Mouse (Mus musculus) adrenal gland, postnatal 4 days (tissue): ENCODE results near the gene Mum1l1. TPM values are rescaled to one million over a fixed set of nuclear protein-coding genes. Genes with fewer than 3 reads are reported as not detected.
"Not testable (repeated sequence)": the region's sequence is repeated elsewhere in the genome, so short reads cannot be mapped to it uniquely, and the experiment has no call there.

ENCODE experiments used
- DNase-seq, 2 experiments: peaks; one replicate each; pipeline ENCODE4 v3.0.0; 2021 to 2022; ENCODE audit warnings: low spot score in 2 of 2, mixed read lengths in 2 of 2
- long read RNA-seq, 2 experiments: library from polyadenylated mRNA; stranded (forward); transcript quantifications; one replicate each; pipeline ENCODE4 v2.0.0; 2021
- total RNA-seq, 2 experiments: library from RNA; stranded (reverse); gene quantifications; 2 replicates each; pipeline ENCODE4 v1.2.3; 2021

The Mum1l1 gene
- total RNA-seq = 10 to 100 TPM in 1 of 2 experiments, 1 to 10 TPM in 1; 9.1 to 10.4 TPM
- long read RNA-seq, experiment 1, partial matches to known transcripts = 0 of 2 reads
- long read RNA-seq, experiment 1, other reads (novel, unspliced or antisense) = 1 of 2 reads
- long read RNA-seq, experiment 2, partial matches to known transcripts = 1 of 4 reads
- long read RNA-seq, experiment 2, other reads (novel, unspliced or antisense) = 3 of 4 reads

DNA sequence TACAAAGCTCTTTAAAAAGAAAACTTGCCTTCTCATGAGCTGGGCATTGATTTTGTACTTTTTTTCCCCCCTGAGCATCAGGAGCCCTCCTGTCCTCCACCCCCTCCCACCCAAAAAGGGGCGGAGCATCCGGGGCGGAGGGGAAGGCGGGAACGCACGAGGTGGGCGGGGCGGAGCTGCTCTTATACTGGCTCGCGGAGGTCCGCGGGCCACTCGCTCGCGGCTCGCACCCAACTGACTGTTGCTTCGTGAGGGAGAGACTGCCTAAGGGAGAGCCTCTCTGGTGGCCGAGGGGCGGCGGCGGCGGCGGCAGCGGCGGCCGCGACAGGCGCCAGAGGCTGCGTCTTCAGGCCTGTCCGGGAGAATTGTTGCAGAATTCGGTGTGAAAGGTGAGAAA, at the start of gene Mum1l1:
Gene Mum1l1 (plus strand): TSS at position 214 of the 397 bp plus-strand sequence.
- DNase-seq = peak; percentile 13 to 37

DNA sequence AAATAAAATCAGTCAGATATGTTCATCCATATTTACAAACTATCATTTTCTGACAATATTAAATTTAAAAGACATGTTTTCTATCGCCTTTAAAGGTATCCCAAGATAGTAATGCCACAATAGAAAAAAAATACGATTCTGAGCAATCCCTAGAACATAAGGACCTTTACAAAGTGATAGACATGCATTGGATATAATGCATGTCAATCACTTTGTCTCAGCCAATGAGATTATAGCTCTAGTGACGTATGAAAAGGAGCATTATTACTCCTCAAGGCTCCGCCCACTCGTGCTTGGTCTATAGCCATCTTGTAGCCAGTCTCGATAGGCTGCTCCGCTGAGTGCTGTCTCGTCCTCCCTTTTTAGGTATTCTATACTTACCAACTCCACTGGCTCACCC, 30.9 kb upstream of the Mum1l1 start, which contains the start of gene 4933428M09Rik:
Gene 4933428M09Rik (plus strand): TSS at position 301 of the 400 bp plus-strand sequence.
- no peak for DNase-seq

DNA sequence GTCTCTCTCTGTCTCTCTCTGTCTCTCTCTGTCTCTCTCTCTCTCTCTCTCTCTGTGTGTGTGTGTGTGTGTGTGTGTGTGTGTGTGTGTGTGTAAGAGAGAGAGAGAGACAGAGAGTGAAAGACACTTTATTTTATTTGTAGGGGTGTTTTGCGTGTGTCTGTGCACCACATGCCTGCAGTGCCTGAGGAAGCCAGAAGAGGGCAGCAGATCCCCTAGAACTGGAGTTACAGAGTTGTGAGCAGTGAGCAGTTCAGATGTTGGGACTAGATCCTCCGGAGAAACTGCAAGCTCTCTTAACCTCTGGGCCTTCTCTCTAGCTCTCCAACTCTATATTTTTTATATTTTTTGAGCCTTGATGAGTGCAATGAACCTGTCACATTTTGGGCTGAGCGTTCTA, 18.3 kb upstream of the Mum1l1 start:
- not testable (repeated sequence) for DNase-seq

DNA sequence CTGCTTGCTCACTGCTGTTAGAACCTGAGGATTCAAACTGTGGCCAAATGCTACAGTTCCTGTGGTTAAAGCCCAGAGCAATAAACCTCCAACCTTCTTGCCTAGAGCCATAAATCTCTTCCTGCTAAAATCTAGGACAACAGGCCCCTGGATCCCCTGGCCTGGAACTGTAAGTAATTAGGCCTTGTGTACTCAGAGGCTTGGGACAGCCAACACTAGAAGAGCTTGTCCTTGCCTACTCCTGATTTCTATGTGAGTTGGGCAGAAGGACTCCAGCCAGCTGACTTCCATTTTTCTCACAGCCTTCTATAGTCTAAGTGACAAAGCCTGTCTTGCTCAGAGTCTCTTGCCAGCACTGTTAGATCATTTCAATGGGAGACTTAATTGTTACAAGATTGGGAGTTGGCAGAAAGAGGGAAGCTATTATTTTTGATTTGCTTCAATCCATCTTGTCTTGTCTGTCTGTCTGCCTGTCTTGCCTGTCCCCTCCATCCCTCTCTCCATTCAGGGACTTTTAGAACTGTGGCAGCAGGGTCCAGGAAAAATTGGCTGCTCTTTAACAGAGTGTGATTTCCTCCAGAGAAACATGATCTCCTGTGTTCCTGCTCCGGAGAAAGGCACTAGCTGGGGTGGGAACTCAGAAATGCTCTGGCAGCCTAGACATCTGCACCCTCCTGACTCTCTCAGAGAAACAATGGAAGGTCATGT, 15.1 kb upstream of the Mum1l1 start:
- no peak for DNase-seq

DNA sequence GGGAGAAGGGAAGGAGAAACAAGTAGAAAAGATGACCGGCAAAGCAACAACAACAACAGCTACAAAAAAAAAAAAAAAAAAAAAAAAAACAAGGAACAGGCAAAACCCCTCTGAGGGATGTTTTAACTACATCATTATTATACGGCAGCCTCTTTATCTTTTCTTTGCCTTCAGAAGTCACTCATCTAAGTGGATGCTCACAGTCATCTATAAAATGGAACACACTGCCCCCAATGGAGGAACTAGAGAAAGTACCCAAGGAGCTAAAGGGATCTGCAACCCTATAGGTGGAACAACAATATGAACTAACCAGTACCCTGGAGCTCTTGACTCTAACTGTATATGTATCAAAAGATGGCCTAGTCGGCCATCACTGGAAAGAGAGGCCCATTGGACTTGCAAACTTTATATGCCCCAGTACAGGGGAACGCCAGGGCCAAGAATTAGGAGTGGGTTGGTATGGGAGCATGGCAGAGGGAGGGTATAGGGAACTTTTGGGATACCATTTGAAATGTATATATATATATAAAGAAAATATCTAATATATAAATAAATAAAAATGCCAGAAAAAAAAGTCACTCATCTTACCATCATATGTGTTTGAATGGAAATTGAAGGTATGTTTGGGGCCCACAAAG, 532 bp upstream of the Mum1l1 start:
- DNase-seq = not testable (repeated sequence)

DNA sequence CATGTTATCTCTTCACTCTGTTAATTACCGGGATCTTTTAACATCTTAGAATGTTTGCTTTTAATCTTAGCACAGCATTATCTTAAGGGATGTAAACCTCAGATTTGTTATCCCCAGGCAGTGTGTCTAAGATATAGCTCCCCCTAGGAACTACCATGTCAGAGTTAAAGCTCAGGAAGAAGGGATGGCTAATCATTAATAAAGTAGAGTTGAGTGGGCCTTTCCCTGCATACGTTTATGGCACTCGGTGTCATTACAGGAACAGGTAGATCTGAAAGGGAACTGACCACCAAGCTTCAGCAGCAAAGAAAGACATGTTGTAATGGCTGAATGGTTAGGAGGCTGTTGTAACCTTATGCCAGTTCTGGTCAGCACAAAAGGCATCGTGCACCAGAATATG, 4.9 kb downstream of the Mum1l1 start:
- DNase-seq = no peak

DNA sequence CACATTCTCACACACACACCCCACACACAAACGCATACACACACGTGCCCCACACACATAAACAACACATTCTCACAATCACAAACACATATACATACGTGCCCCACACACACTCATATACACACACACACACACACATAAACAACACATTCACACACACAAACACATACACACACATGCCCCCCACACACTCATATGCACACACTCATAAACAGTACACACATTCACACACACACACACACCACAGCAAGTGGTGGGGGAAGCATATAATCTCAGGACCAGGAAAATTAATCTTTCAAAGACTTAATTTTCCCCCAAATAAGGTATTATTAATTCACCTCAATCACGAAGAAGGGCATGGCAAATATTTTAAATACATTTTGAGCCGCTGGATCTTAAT, 6.6 kb downstream of the Mum1l1 start:
- no peak for DNase-seq

DNA sequence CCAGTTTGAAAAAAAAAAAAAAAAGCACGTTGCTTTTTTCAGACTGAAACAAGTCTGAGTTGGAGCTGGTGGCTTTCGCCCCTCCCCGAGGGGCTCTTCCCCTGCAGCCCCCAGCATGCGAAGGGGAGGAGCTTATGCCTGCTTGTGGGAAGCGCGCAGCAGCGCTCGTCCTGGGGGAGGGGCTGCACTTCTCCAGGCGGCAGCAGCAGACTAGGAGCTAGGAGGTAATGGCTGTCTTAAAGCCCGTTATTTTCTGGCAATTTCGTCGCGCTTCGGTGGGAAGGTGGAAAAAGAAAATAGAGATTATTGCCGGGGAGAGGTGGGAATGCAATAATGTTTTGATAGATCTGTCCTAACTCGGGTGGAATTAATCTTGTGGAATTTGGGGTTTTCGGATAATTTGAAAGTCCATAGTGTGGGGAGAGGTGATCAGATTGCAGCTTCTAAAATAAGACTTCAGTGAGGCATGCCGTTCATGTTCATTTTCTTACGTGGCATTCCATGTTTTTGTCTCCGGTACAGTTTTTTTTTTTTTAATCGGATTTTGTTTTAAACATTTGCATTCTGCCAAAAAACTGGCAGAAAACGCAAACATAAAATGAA, 7.2 kb downstream of the Mum1l1 start:
- DNase-seq = peak in 1 of 2 experiments; percentile 3

DNA sequence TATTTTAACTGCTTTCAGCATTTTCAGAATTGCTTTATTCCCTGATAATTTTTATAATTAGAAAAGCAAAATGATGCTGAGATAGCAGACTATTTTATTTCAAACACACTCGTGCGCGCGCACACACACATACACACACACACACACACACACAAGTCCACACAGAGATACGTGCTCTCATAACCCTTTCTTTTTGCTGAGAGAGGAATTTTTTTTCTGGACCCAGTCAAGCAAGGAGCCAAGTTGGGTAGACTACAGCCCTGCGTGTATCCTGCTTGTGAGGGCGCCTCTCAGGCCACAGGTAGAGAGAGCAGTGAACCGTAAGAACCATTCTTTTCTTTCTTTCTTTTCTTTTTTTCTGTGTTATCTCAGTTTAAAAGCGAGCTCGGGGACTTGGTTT, 7.9 kb downstream of the Mum1l1 start:
- DNase-seq = no peak

DNA sequence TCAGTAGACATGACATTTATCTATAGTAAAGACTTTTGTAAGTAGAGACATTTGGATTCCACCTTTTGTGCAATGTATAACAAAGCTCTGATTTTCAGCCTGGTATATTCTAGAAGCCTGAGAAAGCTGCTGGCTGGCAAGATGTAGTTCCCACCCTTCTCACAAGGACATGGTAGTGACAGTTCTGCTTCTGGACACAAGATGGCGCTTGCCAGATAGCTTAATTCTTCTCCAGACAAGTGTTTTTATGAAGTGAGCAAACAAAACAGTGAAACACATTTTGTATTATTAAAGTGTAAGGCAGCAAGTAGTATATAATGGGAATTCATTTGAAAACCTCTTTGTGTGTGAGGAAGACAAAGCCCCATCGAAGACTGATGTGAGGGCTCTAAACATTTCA, 9.2 kb downstream of the Mum1l1 start:
- no peak for DNase-seq

DNA sequence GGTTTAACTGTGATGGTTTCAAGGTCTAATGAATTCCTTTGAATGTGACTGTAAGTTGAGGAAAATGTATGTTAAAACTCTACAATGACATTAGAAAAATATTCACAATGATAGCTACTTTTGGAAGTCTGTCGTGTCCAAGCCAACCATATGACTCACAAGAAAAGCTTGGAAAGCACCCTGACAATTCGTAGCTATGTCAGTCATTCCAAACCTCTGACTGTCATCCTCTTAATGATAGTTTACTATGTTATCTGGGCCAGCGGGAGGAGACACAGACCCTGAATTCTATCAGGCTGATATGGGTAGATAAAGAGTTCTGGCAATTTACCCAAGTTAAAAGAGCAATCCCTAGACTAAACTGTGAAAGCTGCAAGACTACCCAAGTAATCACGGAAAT, 11.0 kb downstream of the Mum1l1 start:
- no peak for DNase-seq

DNA sequence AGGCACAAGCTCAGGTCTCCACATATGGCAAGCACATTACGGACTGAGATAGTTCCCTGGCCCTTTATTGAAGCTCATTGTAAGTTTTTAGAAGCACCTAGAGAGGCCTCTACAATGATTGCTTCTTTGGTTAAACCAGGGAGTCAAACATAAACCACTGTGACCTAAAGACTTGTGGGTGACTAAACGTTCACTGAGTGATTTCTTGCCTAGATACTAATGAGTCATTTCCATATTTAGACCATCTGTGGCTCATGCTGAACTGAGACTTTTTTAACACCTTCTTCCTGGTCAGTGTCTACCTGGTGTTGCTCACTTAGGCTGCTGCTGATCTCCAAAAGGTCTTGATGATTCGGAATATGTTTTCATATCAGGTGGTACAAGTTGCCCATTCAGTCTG, 12.1 kb downstream of the Mum1l1 start:
- no peak for DNase-seq

DNA sequence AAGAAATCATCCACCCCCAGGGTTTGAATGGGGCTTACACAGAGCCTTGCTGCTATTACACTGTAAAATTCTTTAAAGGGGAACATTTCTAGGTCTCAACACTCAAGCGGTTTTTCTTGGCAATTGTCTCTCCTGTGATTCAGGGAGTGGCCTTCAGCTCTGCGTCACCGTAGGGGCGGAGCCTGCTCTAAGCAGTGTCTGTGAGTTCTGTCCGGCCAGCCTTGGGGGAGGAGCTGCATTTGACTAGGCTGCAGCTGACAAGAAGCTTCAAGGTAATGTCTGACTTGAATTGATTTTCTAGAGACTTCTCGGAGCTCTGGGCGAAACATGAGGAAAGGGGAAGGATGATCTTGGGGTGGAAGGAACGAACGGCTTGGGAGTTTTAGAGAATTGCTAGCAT, 21.3 kb downstream of the Mum1l1 start:
- peak in 1 of 2 experiments; percentile 17 for DNase-seq

DNA sequence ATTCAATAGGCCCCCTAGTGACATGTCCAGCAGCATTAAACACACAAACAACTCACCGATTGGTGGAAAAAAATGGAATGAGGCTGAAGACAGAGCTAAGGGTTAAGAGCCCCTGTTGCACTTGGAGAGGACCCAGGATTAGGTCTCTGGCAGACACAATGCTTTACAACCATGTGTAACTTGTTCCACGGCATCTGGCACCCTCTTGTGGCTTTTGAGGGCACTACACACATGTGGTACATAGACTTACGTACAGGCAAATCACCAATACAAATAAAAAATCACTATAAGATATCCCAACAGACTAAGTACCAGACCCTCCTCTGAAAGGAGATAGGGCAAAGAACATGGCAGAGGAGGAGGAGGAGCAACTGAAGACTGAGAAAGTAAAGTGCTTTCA, 37.5 kb downstream of the Mum1l1 start:
- no peak for DNase-seq

DNA sequence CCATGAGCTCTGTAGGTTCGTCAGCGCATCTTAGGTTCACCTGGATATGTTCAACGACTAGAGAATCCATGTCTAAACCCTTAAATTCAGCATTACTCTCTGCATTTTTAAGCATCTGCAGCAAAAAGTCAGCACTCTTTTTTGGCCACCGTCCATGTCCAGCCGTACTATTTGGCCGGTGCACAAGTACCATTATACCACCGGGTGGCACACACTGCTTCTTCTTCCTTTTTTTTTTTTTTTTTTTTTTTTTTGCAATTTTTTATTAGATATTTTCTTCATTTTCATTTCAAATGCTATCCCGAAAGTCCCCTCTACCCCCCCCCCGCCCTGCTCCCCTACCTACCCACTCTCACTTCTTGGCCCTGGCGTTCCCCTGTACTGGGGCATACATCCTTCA, 47.2 kb downstream of the Mum1l1 start:
- no peak for DNase-seq

DNA sequence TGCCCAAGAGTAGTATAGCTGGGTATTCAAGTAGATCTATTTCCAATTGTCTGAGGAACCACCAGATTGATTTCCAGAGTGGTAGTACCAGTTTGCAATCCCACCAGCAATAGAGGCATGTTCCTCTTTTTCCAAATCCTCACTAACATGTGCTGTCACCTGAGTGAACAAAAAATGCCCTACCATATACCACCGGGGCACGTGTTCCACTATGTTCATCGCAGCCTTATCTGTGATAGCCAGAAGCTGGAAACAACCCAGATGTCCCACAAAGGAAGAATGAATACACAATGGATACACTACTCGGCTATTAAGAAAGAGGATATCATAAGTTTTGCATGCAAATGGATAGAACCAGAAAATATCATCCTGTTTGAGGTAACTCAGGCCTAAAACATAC, 72.1 kb downstream of the Mum1l1 start:
- no peak for DNase-seq

Other genes starting within 250 kb of the Mum1l1 start
- 10 to 100 TPM in 1 of 2 experiments, under 1 TPM in 1; 0.25 to 10.3 TPM for gene Serpina7, start 124.8 kb upstream of the Mum1l1 start, total RNA-seq
- gene 4930513O06Rik, start 123.8 kb upstream of the Mum1l1 start, total RNA-seq = not detected
- gene 4933428M09Rik, start 30.8 kb upstream of the Mum1l1 start, total RNA-seq = not detected
- not detected for gene Trap1a, start 123.6 kb downstream of the Mum1l1 start, total RNA-seq